23 mouse cellular contexts compared by ENCODE assay signal in the genomic region with DNA sequence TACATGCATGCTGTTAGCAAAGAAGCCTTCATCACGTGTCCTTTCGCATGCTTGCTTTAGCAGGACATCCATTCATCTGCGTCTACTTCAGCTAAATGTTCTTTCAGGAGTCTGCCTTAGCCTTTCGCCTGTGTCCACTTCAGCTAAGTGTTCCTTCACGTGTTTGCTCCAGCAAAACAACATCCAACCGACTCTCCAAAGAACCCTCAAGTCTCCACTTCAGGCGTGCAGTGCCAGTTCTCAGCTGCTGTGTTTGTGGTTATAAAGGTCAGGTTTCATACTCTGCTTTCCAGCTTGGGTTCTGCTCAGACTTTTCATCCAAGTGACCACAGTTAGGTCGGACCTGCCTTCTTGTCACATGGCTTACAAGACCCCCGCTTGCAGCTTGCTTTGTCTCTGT. TPM values are rescaled to one million over a fixed set of nuclear protein-coding genes. Genes with fewer than 3 reads are reported as not detected.
A peak's percentile ranks its signal among the peaks of the same experiment; 100 is the strongest.
DNase-seq lines count a peak whose midpoint lies in the region; ATAC-seq lines count a peak whose summit lies in the region.
"Had no signal": no experiment of that assay in that cellular context is flagged by ENCODE, and none has a peak within 500 bp of the region (broad histone marks: within the 10 kb centered on the region; RNA-seq: fewer than 3 reads in every experiment).

No protein-coding gene starts in this region.

- no peak overlapping the region for H3K9ac ChIP-seq in lung, embryonic 16.5 days (ENCODE audit: low read length)
- no peak overlapping the region for H3K9ac ChIP-seq in stomach, embryonic 16.5 days (ENCODE audit: low read length)
- H3K9ac ChIP-seq: embryonic facial prominence, embryonic 15.5 days; heart, embryonic 12.5 days; hindbrain, embryonic 14.5 days had no signal

- peaks cover 14% of the 10 kb centered on the region for H3K4me1 ChIP-seq in lung, embryonic 16.5 days (replicated peaks; ENCODE audit: control insufficient read depth, insufficient read depth, low read length)
- H3K4me1 ChIP-seq in stomach, embryonic 16.5 days (ENCODE audit: control insufficient read depth, insufficient read depth, low read length) = peaks cover 4% of the 10 kb centered on the region; the same call in 1 of the 2 replicates

- no peaks in the 10 kb centered on the region for H3K27me3 ChIP-seq in lung, embryonic 16.5 days (ENCODE audit: control insufficient read depth, insufficient read depth, low read depth, low read length)
- no peaks in the 10 kb centered on the region for H3K27me3 ChIP-seq in stomach, embryonic 16.5 days (ENCODE audit: control insufficient read depth, insufficient read depth, low read length)
- H3K27me3 ChIP-seq: embryonic facial prominence, embryonic 15.5 days; heart, embryonic 12.5 days had no signal

- H3K4me2 ChIP-seq in lung, embryonic 16.5 days (ENCODE audit: low read depth, low read length) = peak overlapping the region; percentile 31
- no peak overlapping the region for H3K4me2 ChIP-seq in stomach, embryonic 16.5 days (ENCODE audit: low read depth, low read length)
- H3K4me2 ChIP-seq: embryonic facial prominence, embryonic 15.5 days; heart, embryonic 12.5 days; hindbrain, embryonic 14.5 days had no signal

- H3K9me3 ChIP-seq in lung, embryonic 16.5 days (ENCODE audit: control insufficient read depth, low read length) = no peaks in the 10 kb centered on the region
- no peaks in the 10 kb centered on the region for H3K9me3 ChIP-seq in stomach, embryonic 16.5 days (replicated peaks; ENCODE audit: control insufficient read depth, low read length)
- H3K9me3 ChIP-seq: G1E; hindbrain, embryonic 10.5 days had no signal

- no peak overlapping the region for H3K4me3 ChIP-seq in lung, embryonic 16.5 days (ENCODE audit: low read length)
- H3K4me3 ChIP-seq in stomach, embryonic 16.5 days (replicated peaks; ENCODE audit: low read length) = no peak overlapping the region
- H3K4me3 ChIP-seq: embryonic facial prominence, embryonic 15.5 days; erythroblast, embryonic 14.5 days; forebrain, embryonic 10.5 days; heart, embryonic 12.5 days; hindbrain, embryonic 10.5 days had no signal

- no peaks in the 10 kb centered on the region for H3K36me3 ChIP-seq in lung, embryonic 16.5 days (ENCODE audit: control insufficient read depth, insufficient read depth, low read length)
- 0 out of 2 replicates have a peak, but pooled peaks cover 2% of the 10 kb centered on the region for H3K36me3 ChIP-seq in stomach, embryonic 16.5 days (ENCODE audit: control insufficient read depth, insufficient read depth, low read length)
- H3K36me3 ChIP-seq: G1E had no signal

- WGBS in lung, embryonic 16.5 days = 57% methylated on average over 9 of the region's 9 CpGs
- WGBS in stomach, embryonic 16.5 days = 74% methylated on average over 9 of the region's 9 CpGs

- peak; percentile 90 for ATAC-seq in lung, embryonic 16.5 days (ENCODE audit: low read depth)
- peak; percentile 31; the same call in 1 of the 2 replicates for ATAC-seq in stomach, embryonic 16.5 days (ENCODE audit: insufficient read depth, low FRiP score)
- ATAC-seq: CD4-positive, CD25-positive, alpha-beta regulatory T cell, adult 4 months; forebrain, embryonic 16.5 days had no signal

- peak overlapping the region; percentile 60 for H3K27ac ChIP-seq in lung, embryonic 16.5 days (ENCODE audit: low read length)
- H3K27ac ChIP-seq in stomach, embryonic 16.5 days (ENCODE audit: low read length) = peak overlapping the region; percentile 40; the same call in 1 of the 2 replicates
- H3K27ac ChIP-seq: embryonic facial prominence, embryonic 15.5 days; forebrain, embryonic 10.5 days; hindbrain, embryonic 10.5 days; hindbrain, embryonic 14.5 days had no signal

- DNase-seq in lung, adult 18-20 months = peak; percentile 66 to 79
- DNase-seq in lung, postnatal 25 days (ENCODE audit: low spot score) = peak; percentile 79
- DNase-seq in kidney, adult 11 months = no peak
- no peak for DNase-seq in urinary bladder, adult 18-20 months (ENCODE audit: low spot score in 2 of 2)
- DNase-seq in adrenal gland, adult 8-10 months = no peak
- DNase-seq: adrenal gland, postnatal 10 days; B cell, adult 2 months; cerebellum, adult 11 months; cerebellum, adult 9-10 months; cerebellum, postnatal 36 days; gastrocnemius, postnatal 10 days; heart, adult 18-20 months had no signal

RNA-seq across cellular contexts. Expression of a gene that starts 10.1 kb away (rescaled TPM):
- polyA plus RNA-seq in lung, embryonic 16.5 days (2015; fragmentation: Nextera tagmentation; extraction: Ambion mirVana) = 2.4 and 2.5 TPM in 2 replicates
- 3.3 TPM in 2 replicates for polyA plus RNA-seq in stomach, embryonic 16.5 days (2015; fragmentation: Nextera tagmentation; extraction: Ambion mirVana)
- total RNA-seq in adrenal gland, adult 8-10 months (2022) = 10 to 100 TPM; 22.0 to 56.8 (median 34.7) TPM
- total RNA-seq: G1E had no signal
- polyA plus RNA-seq: erythroblast, embryonic 14.5 days; G1E had no signal

Comparison
In these comparisons a context has a peak if more than half of its experiments do, and no peak if none do; other contexts are left out.
1. DNase-seq: peak in lung, adult 18-20 months (2 of 2) and lung, postnatal 25 days (single experiment); none in kidney, adult 11 months (single experiment), urinary bladder, adult 18-20 months (0 of 2) and adrenal gland, adult 8-10 months (single experiment).